Mouse (Mus musculus) midbrain, embryonic 13.5 days (tissue): ENCODE data around the gene Lrp6. TPM values are rescaled to one million over a fixed set of nuclear protein-coding genes. Genes with fewer than 3 reads are reported as not detected.

Experiments
- ATAC-seq: fragments of 200-750 bp; cut with Nextera tagmentation; 2 replicates; pipeline ENCODE4 v1.8.0; 2017; ENCODE audit warnings: mild to moderate bottlenecking, moderate TSS enrichment, moderate library complexity
- H3K27ac ChIP-seq: fragments of 300-500 bp; sonication (generic); 2 replicates; pipeline ENCODE4 v1.5.1; 2015; ENCODE audit warnings: inconsistent platforms, mild to moderate bottlenecking, moderate library complexity
- H3K27me3 ChIP-seq: fragments of 300-500 bp; sonication (generic); 2 replicates; pipeline ENCODE4 v1.6.1; 2015; ENCODE audit warnings: mild to moderate bottlenecking, inconsistent platforms
- H3K36me3 ChIP-seq: fragments of 300-500 bp; sonication (generic); 2 replicates; pipeline ENCODE4 v1.6.1; 2015; ENCODE audit warnings: mild to moderate bottlenecking, inconsistent platforms
- H3K4me1 ChIP-seq: fragments of 300-500 bp; sonication (generic); replicated peaks from 2 replicates; pipeline ENCODE4 v1.6.1; 2015; ENCODE audit warnings: inconsistent platforms
- H3K4me2 ChIP-seq: fragments of 300-500 bp; sonication (generic); replicated peaks from 2 replicates; pipeline ENCODE4 v1.6.1; 2015; ENCODE audit warnings: moderate library complexity, mild to moderate bottlenecking, inconsistent platforms
- H3K4me3 ChIP-seq: fragments of 300-500 bp; sonication (generic); replicated peaks from 2 replicates; pipeline ENCODE4 v1.5.1; 2015; ENCODE audit warnings: mild to moderate bottlenecking, inconsistent platforms
- H3K9ac ChIP-seq: fragments of 300-500 bp; sonication (generic); replicated peaks from 2 replicates; pipeline ENCODE4 v1.6.1; 2015; ENCODE audit warnings: mild to moderate bottlenecking, inconsistent platforms
- H3K9me3 ChIP-seq: fragments of 300-500 bp; sonication (generic); 2 replicates; pipeline ENCODE4 v1.6.1; 2016; ENCODE audit warnings: mild to moderate bottlenecking, inconsistent platforms
- WGBS: fragments of 180-500 bp; shearing (Covaris S2); methylation state at CpG from one replicate; pipeline ENCODE4 v1.1.7; 2015; 5-methylcytosine and 5-hydroxymethylcytosine counted together
- polyA plus RNA-seq: library from polyadenylated mRNA; unstranded; fragments of >200 nt; fragmentation: Nextera tagmentation; extraction: Ambion mirVana; gene quantifications from 2 replicates; pipeline ENCODE4 v1.2.1, GENCODE M21; 2015

Lrp6 gene
- polyA plus RNA-seq, 1 experiment from 2014 or later = 24.3 TPM

DNA sequence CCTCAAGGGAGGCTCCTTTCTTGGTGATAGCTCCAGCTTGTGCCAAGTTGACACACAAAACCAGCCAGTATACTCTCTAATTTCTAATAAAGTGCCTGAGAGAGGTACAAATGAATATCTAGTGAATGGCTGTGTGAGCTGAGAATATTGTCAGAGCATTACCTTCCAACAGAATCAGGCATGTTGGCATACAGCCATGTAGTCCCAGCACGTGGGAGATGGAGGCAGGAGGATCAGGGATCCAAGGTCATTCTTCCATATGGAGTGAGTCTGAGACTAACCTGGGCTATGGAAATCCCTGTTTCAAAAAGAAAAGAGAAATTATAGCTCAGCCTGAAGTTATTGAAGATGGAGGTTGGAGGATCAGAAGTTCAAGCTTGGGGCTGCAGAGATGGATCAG lies 32.5 kb upstream of the Lrp6 start:
- Histone ChIP-seq H3K36me3 (no peaks in the 10 kb centered on the region), H3K9me3 (no peaks in the 10 kb centered on the region), H3K4me1 (no peaks in the 10 kb centered on the region), H3K9ac (no peak overlapping the region), H3K4me2 (no peak overlapping the region), H3K27ac (no peak overlapping the region), H3K4me3 (no peak overlapping the region), H3K27me3 (no peaks in the 10 kb centered on the region)
- WGBS = 84% methylated on average over 1 of the region's 1 CpGs
- no peak for ATAC-seq

DNA sequence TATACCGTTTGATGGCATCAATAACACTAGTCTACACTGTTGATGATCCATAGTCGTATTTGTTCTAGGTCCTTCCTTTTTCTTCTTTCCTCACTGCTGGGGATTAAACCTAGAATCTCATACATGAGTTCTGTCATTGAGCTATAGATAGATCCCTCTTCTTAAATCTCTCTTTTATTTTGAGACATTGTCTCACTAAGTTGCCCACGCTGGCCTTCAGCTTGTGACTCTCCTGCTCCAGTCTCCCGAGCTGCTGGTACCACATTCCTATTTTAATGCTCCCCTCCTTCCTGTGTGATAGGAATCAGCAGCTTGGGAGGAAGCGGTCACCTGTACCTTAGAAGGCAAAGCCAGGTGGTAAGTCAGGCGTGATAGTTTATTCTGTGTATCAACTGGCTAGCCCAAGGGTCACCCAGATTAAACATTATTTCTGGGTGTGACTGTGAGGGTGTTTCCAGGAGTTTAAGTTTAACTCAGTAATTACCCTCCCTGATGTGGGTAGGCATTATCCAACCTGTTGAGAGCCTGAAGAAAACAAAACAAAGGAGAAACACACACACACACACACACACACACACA lies 31.0 kb upstream of the Lrp6 start:
- 92% methylated on average over 6 of the region's 6 CpGs for WGBS
- Histone ChIP-seq H3K27ac (no peak overlapping the region), H3K36me3 (no peaks in the 10 kb centered on the region), H3K27me3 (no peaks in the 10 kb centered on the region), H3K4me3 (no peak overlapping the region), H3K4me2 (no peak overlapping the region), H3K4me1 (no peaks in the 10 kb centered on the region), H3K9ac (no peak overlapping the region), H3K9me3 (no peaks in the 10 kb centered on the region)
- ATAC-seq = no peak

DNA sequence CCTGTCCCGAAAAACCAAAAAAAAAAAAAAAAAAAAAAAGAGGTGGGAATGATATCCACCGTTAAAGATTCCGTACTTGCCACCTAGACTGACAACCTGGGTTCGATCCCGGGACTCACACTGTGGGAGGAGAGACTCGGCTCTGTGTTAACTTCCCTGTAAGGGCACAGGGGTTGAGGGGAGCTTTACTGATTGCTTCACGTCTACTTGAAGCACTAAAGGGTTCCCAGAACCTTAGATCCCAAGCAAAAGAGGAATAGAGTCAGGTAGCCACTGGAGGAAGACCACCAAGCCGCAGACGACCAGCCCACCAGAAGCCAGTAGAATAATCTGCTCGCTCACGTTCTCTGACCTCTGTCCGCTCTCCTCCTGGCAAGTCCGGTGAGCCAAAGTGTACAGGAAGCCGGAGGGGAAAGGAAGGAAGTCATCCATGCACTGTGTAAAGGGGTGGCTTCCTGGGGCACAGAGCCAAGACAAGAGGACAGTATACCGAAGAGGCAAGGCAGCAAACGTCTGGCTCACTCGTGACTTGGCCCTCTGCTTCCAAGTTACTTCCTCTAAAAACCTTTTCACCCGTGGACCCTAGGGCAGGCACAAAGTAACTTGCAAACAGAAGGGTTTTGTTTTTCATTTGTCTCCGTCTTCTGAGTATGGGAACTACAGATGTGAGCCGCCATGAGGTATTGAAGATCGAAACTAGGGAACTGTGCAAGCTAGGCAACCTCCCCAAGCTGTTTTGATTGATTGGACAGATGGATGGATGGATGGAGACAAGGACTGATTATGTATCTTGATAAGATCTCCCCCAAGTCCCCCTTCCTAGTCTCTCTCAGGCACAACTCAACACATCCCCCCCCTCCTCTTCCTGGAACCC lies 28.0 kb upstream of the Lrp6 start:
- no peak for ATAC-seq
- Histone ChIP-seq H3K9me3 (no peaks in the 10 kb centered on the region), H3K4me3 (no peak overlapping the region), H3K4me2 (no peak overlapping the region), H3K27ac (no peak overlapping the region), H3K4me1 (no peaks in the 10 kb centered on the region), H3K27me3 (no peaks in the 10 kb centered on the region), H3K36me3 (no peaks in the 10 kb centered on the region), H3K9ac (no peak overlapping the region)
- WGBS = 92% methylated on average over 21 of the region's 21 CpGs

DNA sequence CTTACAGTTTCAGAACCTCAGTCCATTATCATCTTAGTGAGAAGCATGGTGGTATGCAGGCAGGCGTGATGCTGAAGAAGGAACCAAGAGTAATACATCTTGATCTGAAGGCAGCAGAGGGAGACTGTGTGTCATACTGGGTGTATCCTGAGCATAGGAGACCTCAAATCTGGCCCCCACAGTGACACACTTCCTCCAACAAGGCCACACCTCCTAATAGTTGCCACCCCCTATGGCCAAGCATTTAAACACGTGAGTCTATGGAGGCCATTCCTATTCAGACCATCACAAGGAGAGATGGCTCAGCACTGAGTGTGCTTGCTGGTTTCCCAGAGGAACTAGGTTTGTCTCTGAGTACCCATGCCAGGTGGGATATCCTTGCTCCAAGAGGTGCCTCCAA lies 24.8 kb upstream of the Lrp6 start:
- Histone ChIP-seq H3K36me3 (no peaks in the 10 kb centered on the region), H3K27me3 (no peaks in the 10 kb centered on the region), H3K9me3 (no peaks in the 10 kb centered on the region), H3K27ac (no peak overlapping the region), H3K4me3 (no peak overlapping the region), H3K4me1 (no peaks in the 10 kb centered on the region), H3K9ac (no peak overlapping the region), H3K4me2 (no peak overlapping the region)
- WGBS = 82% methylated on average over 2 of the region's 2 CpGs
- ATAC-seq = no peak

DNA sequence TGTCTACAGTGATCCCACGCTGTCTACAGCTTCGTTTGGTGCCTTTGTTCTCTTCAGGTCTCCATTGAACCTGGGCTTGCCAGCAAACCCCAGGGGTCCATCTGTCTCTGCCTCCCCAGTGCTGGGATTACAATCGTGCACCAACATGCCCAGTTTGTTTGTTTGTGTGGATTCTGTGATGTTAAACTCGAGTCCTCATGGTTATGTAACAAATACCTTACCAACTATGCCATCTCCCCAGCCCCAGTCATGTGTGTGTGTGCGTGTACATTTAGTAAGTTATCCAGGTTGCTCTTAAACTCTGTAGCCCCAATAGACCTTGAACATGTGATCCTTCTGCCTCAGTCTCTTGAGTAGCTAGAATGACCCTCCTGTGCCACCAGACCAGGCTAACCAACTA lies 19.5 kb upstream of the Lrp6 start:
- H3K9me3 ChIP-seq = no peaks in the 10 kb centered on the region

DNA sequence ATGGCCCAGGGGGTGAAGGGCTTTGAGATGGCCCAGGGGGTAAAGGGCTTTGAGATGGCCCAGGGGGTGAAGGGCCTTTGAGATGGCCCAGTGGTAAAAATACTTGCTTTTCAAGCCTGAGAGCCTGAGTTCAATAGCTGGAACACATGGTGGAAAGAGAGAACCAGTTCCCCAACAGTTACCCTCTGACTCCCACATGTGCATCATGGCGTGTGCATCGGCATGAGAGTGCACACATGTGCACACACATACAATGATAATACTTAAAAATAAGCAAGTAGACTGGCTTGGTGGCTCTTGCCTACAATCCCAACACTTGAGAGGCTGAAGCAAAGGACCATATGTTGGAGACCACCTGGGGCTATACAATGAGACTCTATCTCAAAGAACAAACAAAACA lies 17.9 kb upstream of the Lrp6 start:
- no peaks in the 10 kb centered on the region for H3K9me3 ChIP-seq
- WGBS = 97% methylated on average over 2 of the region's 2 CpGs

More for the DNA sequence above, 19.5 kb upstream of the Lrp6 start:
- Histone ChIP-seq H3K36me3 (no peaks in the 10 kb centered on the region), H3K9ac (no peak overlapping the region), H3K4me2 (no peak overlapping the region), H3K27me3 (no peaks in the 10 kb centered on the region), H3K4me1 (no peaks in the 10 kb centered on the region; the same call in 1 of the 2 replicates), H3K4me3 (no peak overlapping the region), H3K27ac (no peak overlapping the region)
- WGBS = 80% methylated on average over 5 of the region's 5 CpGs
- no peak for ATAC-seq

DNA sequence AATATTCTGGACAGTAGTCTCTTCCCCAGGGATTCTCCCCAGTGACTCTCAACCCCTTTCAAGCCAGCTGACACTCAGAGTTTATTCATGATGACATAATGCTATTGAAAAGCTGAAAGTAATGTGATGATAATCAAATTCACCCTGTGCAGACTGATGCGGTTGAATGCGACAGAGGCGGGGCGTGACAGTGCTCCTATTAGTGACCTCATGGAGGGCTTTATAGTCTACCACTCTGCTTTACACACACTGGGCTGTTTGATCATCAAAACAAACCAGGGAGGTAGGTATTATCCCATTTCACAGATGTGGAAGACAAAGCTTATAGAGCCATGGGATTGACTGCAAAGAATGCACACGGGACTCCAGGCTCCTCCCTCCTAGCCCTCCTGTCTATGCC lies 15.3 kb upstream of the Lrp6 start:
- Histone ChIP-seq H3K4me1 (no peaks in the 10 kb centered on the region; the same call in 1 of the 2 replicates), H3K27me3 (0 out of 2 replicates have a peak, but pooled peaks cover 2% of the 10 kb centered on the region), H3K4me3 (no peak overlapping the region), H3K27ac (no peak overlapping the region), H3K9ac (no peak overlapping the region), H3K9me3 (no peaks in the 10 kb centered on the region), H3K36me3 (no peaks in the 10 kb centered on the region), H3K4me2 (no peak overlapping the region)
- peak; percentile 71 for ATAC-seq
- 21% methylated on average over 5 of the region's 5 CpGs for WGBS

More for the DNA sequence above, 17.9 kb upstream of the Lrp6 start:
- no peak overlapping the region for H3K27ac ChIP-seq
- no peak overlapping the region for H3K9ac ChIP-seq
- H3K4me2 ChIP-seq = no peak overlapping the region
- ATAC-seq = no peak
- no peaks in the 10 kb centered on the region for H3K36me3 ChIP-seq
- H3K4me3 ChIP-seq = no peak overlapping the region
- H3K27me3 ChIP-seq = no peaks in the 10 kb centered on the region
- no peaks in the 10 kb centered on the region; the same call in 1 of the 2 replicates for H3K4me1 ChIP-seq

DNA sequence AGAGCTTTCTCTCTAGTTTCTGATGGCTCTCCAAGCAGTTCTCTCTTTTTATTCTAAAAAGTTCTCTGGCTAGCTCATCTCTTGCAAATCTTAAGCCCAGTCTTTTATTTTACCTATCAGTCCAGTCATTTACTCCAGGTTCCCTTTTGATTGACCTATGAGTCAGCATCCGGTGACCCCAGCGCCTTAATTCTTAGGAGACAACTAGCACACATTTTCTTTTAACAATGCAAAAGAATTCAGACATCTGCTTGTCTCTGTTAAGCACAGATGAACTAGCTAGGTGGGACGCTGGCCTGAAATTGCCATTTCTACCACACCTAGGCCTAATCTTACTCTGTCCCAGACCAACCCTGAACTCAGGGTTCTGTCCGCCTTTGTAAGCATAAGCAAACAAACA lies 12.7 kb upstream of the Lrp6 start:
- H3K4me1 ChIP-seq = no peaks in the 10 kb centered on the region; the same call in 1 of the 2 replicates
- no peaks in the 10 kb centered on the region for H3K36me3 ChIP-seq
- WGBS = 93% methylated on average over 4 of the region's 4 CpGs
- no peak overlapping the region for H3K4me2 ChIP-seq
- H3K9ac ChIP-seq = no peak overlapping the region
- H3K27me3 ChIP-seq = 0 out of 2 replicates have a peak, but pooled peaks cover 2% of the 10 kb centered on the region
- ATAC-seq = no peak
- H3K9me3 ChIP-seq = no peaks in the 10 kb centered on the region
- H3K27ac ChIP-seq = no peak overlapping the region
- H3K4me3 ChIP-seq = no peak overlapping the region

DNA sequence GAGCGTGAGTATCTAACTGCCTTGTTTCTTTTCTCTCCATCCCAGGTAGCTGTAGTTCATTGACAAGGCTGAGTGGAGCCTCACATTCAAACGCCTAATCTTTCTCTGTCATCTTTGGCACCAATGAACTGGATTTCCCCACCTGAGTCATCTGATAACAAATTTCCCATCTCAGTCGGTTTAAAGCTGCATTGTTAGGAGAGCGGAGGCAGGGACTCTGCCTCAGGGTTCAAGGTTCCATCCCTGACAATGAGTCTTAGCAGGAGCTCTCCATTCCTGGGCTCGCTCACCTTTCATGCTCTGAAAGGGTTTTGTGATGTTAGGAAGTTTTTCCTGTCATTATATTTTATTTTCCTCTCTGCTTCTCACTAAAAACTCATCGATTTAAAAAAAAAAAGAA lies 11.3 kb upstream of the Lrp6 start:
- 61% methylated on average over 6 of the region's 6 CpGs for WGBS
- ATAC-seq = no peak
- no peak overlapping the region for H3K4me3 ChIP-seq
- H3K9me3 ChIP-seq = no peaks in the 10 kb centered on the region
- H3K27ac ChIP-seq = no peak overlapping the region
- peaks cover 6% of the 10 kb centered on the region; the same call in 1 of the 2 replicates for H3K27me3 ChIP-seq
- H3K4me2 ChIP-seq = no peak overlapping the region
- no peaks in the 10 kb centered on the region for H3K36me3 ChIP-seq
- H3K9ac ChIP-seq = no peak overlapping the region
- H3K4me1 ChIP-seq = no peaks in the 10 kb centered on the region; the same call in 1 of the 2 replicates

DNA sequence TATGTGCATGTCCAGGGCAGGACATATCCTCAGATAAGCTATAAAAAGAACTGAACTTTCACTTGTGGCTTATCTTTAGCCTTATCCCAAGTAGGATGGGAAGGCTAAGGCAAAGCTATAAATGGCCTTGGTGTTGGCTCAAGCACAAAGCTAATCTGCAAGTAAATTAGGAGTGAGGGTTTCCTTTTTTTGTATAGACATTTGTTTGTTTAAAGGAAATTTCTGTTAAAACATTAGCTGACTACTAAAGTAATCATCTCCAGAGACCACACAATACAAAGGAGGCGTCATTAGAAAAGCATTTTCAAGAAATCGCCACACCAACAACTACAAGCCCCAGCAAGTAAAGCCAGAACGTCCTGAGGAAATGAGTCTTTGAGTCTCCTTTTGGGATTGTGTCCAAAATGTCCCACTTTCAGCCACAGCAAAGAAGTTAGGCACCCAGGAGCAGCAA lies 8.6 kb upstream of the Lrp6 start:
- 74% methylated on average over 3 of the region's 3 CpGs for WGBS
- no peak overlapping the region for H3K4me3 ChIP-seq
- no peaks in the 10 kb centered on the region for H3K4me1 ChIP-seq
- H3K9ac ChIP-seq = no peak overlapping the region
- H3K36me3 ChIP-seq = no peaks in the 10 kb centered on the region
- 0 out of 2 replicates have a peak, but pooled peaks cover 5% of the 10 kb centered on the region for H3K9me3 ChIP-seq
- peaks cover 6% of the 10 kb centered on the region; the same call in 1 of the 2 replicates for H3K27me3 ChIP-seq
- no peak overlapping the region for H3K27ac ChIP-seq
- H3K4me2 ChIP-seq = no peak overlapping the region
- ATAC-seq = no peak

DNA sequence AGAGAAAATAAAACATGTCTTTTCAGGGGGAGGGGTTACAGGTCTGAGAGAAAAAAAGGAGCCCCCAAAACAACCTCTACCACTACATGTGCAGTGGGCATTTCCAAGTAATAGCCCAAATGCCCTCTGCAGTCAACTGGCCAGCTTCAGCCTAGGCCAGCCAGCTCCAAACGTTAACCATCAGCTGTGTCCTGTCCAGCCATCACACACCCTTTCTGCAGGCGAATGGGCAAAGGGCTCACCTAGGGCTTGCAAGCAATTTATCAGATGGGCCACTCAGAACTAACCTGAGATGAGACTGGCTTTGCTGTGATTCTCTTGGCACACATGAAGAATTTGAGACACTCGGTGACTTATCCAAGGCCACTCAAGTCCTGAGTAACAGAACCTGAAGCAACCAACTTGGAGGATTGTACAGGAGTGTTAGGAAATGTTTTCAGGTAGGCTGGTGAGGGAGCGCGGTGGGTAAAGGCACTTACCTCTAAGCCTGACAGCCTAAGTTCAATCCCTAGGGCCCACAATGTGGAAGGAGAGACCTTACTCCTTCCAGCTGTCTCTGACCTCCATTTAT lies 1.3 kb upstream of the Lrp6 start:
- WGBS = 72% methylated on average over 5 of the region's 5 CpGs
- Histone ChIP-seq H3K4me1 (peaks cover 27% of the 10 kb centered on the region), H3K4me3 (no peak overlapping the region), H3K9ac (no peak overlapping the region), H3K27ac (no peak overlapping the region), H3K27me3 (no peaks in the 10 kb centered on the region), H3K9me3 (0 out of 2 replicates have a peak, but pooled peaks cover 5% of the 10 kb centered on the region), H3K36me3 (no peaks in the 10 kb centered on the region), H3K4me2 (no peak overlapping the region)
- ATAC-seq = no peak

DNA sequence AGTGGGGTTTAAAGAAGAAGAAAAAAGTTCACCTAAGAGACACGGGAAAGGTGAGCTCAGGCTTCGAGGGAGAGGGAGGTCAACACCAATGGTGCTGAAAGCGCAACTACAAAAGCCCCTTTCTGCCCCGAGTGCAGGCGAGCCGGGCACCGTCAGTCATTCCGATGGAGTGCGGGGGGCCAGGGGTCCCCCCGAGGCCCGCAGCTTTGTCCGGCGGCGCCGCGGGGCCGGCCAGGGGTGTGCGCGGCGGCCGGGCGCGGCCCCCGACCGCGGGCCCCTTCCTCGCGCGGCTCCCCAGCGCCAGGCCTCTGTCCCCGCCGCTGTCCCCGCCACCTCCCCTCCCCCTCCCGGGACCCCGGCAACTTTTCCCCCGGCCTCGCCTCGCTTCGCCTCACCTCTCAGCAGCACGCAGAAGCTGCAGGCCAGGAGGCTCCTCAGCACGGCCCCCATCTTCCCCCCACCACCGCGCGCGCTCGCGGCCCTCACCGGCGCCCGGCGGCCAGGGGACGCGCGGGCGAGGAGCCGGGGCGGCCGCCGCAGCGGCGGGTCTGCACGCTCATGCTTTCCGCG lies 432 bp downstream of the Lrp6 start:
- Histone ChIP-seq H3K36me3 (no peaks in the 10 kb centered on the region), H3K4me1 (peaks cover 32% of the 10 kb centered on the region), H3K27me3 (no peaks in the 10 kb centered on the region), H3K4me2 (peak overlapping the region; percentile 71), H3K27ac (peak overlapping the region; percentile 100), H3K9me3 (0 out of 2 replicates have a peak, but pooled peaks cover 3% of the 10 kb centered on the region), H3K4me3 (peak overlapping the region; percentile 97), H3K9ac (peak overlapping the region; percentile 98)
- ATAC-seq = peak; percentile 76
- WGBS = under 1% methylated on average over 45 of the region's 64 CpGs
